Mouse (Mus musculus): Measurements from ENCODE around the gene Aym1. TPM values are rescaled to one million over a fixed set of nuclear protein-coding genes. Genes with fewer than 3 reads are reported as not detected.
"Not testable (repeated sequence)": the region's sequence is repeated elsewhere in the genome, so short reads cannot be mapped to it uniquely, and the experiment has no call there.

The Aym1 gene
- polyA plus RNA-seq, 1 experiment from 2014 or later = not detected

GRCm38 (mm10) chr5:113332899-113333298 is 24.2 kb upstream of the Aym1 start:
- peaks cover 12% of the 10 kb centered on the region for H3K4me1 ChIP-seq (replicated peaks; ENCODE audit: control insufficient read depth, insufficient read depth, low read length)
- no peak overlapping the region for H3K27ac ChIP-seq (ENCODE audit: low read length)
- H3K27me3 ChIP-seq (replicated peaks; ENCODE audit: control insufficient read depth, insufficient read depth, low read length) = peaks cover 36% of the 10 kb centered on the region
- peaks cover 5% of the 10 kb centered on the region; the same call in 1 of the 2 replicates for H3K9me3 ChIP-seq (ENCODE audit: control insufficient read depth, low read length)
- H3K9ac ChIP-seq (replicated peaks; ENCODE audit: low read depth, low read length) = no peak overlapping the region
- 72% methylated on average over 4 of the region's 4 CpGs for WGBS
- H3K4me2 ChIP-seq (ENCODE audit: low read length) = no peak overlapping the region
- H3K4me3 ChIP-seq (replicated peaks; ENCODE audit: low read length) = no peak overlapping the region
- ATAC-seq = no peak
- no peaks in the 10 kb centered on the region for H3K36me3 ChIP-seq (ENCODE audit: control insufficient read depth, insufficient read depth)

GRCm38 (mm10) chr5:113334621-113335530 is 22.2 kb upstream of the Aym1 start:
- WGBS = 8% methylated on average over 34 of the region's 34 CpGs
- H3K27me3 ChIP-seq (replicated peaks; ENCODE audit: control insufficient read depth, insufficient read depth, low read length) = peaks cover 42% of the 10 kb centered on the region
- peak overlapping the region; percentile 37; the same call in 1 of the 2 replicates for H3K9ac ChIP-seq (replicated peaks; ENCODE audit: low read depth, low read length)
- no peaks in the 10 kb centered on the region for H3K9me3 ChIP-seq (ENCODE audit: control insufficient read depth, low read length)
- peak overlapping the region; percentile 26 for H3K4me3 ChIP-seq (replicated peaks; ENCODE audit: low read length)
- H3K27ac ChIP-seq (ENCODE audit: low read length) = no peak overlapping the region
- H3K4me1 ChIP-seq (replicated peaks; ENCODE audit: control insufficient read depth, insufficient read depth, low read length) = peaks cover 12% of the 10 kb centered on the region
- no peak for ATAC-seq
- no peaks in the 10 kb centered on the region for H3K36me3 ChIP-seq (ENCODE audit: control insufficient read depth, insufficient read depth)
- H3K4me2 ChIP-seq (ENCODE audit: low read length) = peak overlapping the region; percentile 39

GRCm38 (mm10) chr5:113335732-113336131 is 21.4 kb upstream of the Aym1 start:
- H3K36me3 ChIP-seq (ENCODE audit: control insufficient read depth, insufficient read depth) = no peaks in the 10 kb centered on the region
- H3K27ac ChIP-seq (ENCODE audit: low read length) = no peak overlapping the region
- peaks cover 42% of the 10 kb centered on the region for H3K27me3 ChIP-seq (replicated peaks; ENCODE audit: control insufficient read depth, insufficient read depth, low read length)
- peak overlapping the region; percentile 39 for H3K4me2 ChIP-seq (ENCODE audit: low read length)
- no peak for ATAC-seq
- H3K4me3 ChIP-seq (replicated peaks; ENCODE audit: low read length) = peak overlapping the region; percentile 26
- H3K9me3 ChIP-seq (ENCODE audit: control insufficient read depth, low read length) = no peaks in the 10 kb centered on the region
- peak overlapping the region; percentile 37; the same call in 1 of the 2 replicates for H3K9ac ChIP-seq (replicated peaks; ENCODE audit: low read depth, low read length)
- H3K4me1 ChIP-seq (replicated peaks; ENCODE audit: control insufficient read depth, insufficient read depth, low read length) = peaks cover 12% of the 10 kb centered on the region
- under 1% methylated on average over 17 of the region's 17 CpGs for WGBS

- Histone ChIP-seq H3K9ac (replicated peaks; ENCODE audit: low read depth, low read length) (no peak overlapping the region), H3K9me3 (ENCODE audit: control insufficient read depth, low read length) (no peaks in the 10 kb centered on the region), H3K4me1 (replicated peaks; ENCODE audit: control insufficient read depth, insufficient read depth, low read length) (peaks cover 12% of the 10 kb centered on the region), H3K27me3 (replicated peaks; ENCODE audit: control insufficient read depth, insufficient read depth, low read length) (peaks cover 42% of the 10 kb centered on the region), H3K27ac (ENCODE audit: low read length) (no peak overlapping the region), H3K4me3 (replicated peaks; ENCODE audit: low read length) (no peak overlapping the region), H3K36me3 (ENCODE audit: control insufficient read depth, insufficient read depth) (no peaks in the 10 kb centered on the region), H3K4me2 (ENCODE audit: low read length) (no peak overlapping the region)
- WGBS = 29% methylated on average over 9 of the region's 9 CpGs
- ATAC-seq = no peak
Observed at GRCm38 (mm10) chr5:113336281-113336680, 20.8 kb upstream of the Aym1 start.

GRCm38 (mm10) chr5:113344635-113345386 is 12.3 kb upstream of the Aym1 start:
- Histone ChIP-seq H3K4me1 (replicated peaks; ENCODE audit: control insufficient read depth, insufficient read depth, low read length) (peaks cover 22% of the 10 kb centered on the region), H3K4me3 (replicated peaks; ENCODE audit: low read length) (no peak overlapping the region), H3K27ac (ENCODE audit: low read length) (no peak overlapping the region), H3K4me2 (ENCODE audit: low read length) (peak overlapping the region; percentile 0; the same call in 1 of the 2 replicates), H3K27me3 (replicated peaks; ENCODE audit: control insufficient read depth, insufficient read depth, low read length) (peaks cover 19% of the 10 kb centered on the region), H3K9ac (replicated peaks; ENCODE audit: low read depth, low read length) (no peak overlapping the region), H3K36me3 (ENCODE audit: control insufficient read depth, insufficient read depth) (no peaks in the 10 kb centered on the region), H3K9me3 (ENCODE audit: control insufficient read depth, low read length) (no peaks in the 10 kb centered on the region)
- no peak for ATAC-seq
- WGBS = 31% methylated on average over 15 of the region's 16 CpGs

GRCm38 (mm10) chr5:113345781-113346180 is 11.3 kb upstream of the Aym1 start:
- H3K9me3 ChIP-seq (ENCODE audit: control insufficient read depth, low read length) = no peaks in the 10 kb centered on the region
- H3K36me3 ChIP-seq (ENCODE audit: control insufficient read depth, insufficient read depth) = no peaks in the 10 kb centered on the region
- no peak overlapping the region for H3K27ac ChIP-seq (ENCODE audit: low read length)
- no peak for ATAC-seq
- no peak overlapping the region for H3K4me3 ChIP-seq (replicated peaks; ENCODE audit: low read length)
- H3K4me2 ChIP-seq (ENCODE audit: low read length) = no peak overlapping the region; the same call in 1 of the 2 replicates
- H3K9ac ChIP-seq (replicated peaks; ENCODE audit: low read depth, low read length) = no peak overlapping the region
- whole genome bisulfite sequencing = 2% methylated on average over 11 of the region's 11 CpGs
- H3K4me1 ChIP-seq (replicated peaks; ENCODE audit: control insufficient read depth, insufficient read depth, low read length) = peaks cover 27% of the 10 kb centered on the region
- H3K27me3 ChIP-seq (replicated peaks; ENCODE audit: control insufficient read depth, insufficient read depth, low read length) = peaks cover 19% of the 10 kb centered on the region

- 55% methylated on average over 6 of the region's 6 CpGs for WGBS
- H3K9ac ChIP-seq (replicated peaks; ENCODE audit: low read depth, low read length) = not testable (repeated sequence)
- H3K27me3 ChIP-seq (replicated peaks; ENCODE audit: control insufficient read depth, insufficient read depth, low read length) = peaks cover 19% of the 10 kb centered on the region
Observed at GRCm38 (mm10) chr5:113346651-113347050, 10.4 kb upstream of the Aym1 start.

GRCm38 (mm10) chr5:113347593-113347992 is 9.5 kb upstream of the Aym1 start:
- Histone ChIP-seq H3K36me3 (ENCODE audit: control insufficient read depth, insufficient read depth) (no peaks in the 10 kb centered on the region), H3K9ac (replicated peaks; ENCODE audit: low read depth, low read length) (no peak overlapping the region), H3K27me3 (replicated peaks; ENCODE audit: control insufficient read depth, insufficient read depth, low read length) (peaks cover 19% of the 10 kb centered on the region), H3K27ac (ENCODE audit: low read length) (no peak overlapping the region), H3K4me2 (ENCODE audit: low read length) (no peak overlapping the region; the same call in 1 of the 2 replicates), H3K9me3 (ENCODE audit: control insufficient read depth, low read length) (no peaks in the 10 kb centered on the region), H3K4me3 (replicated peaks; ENCODE audit: low read length) (no peak overlapping the region), H3K4me1 (replicated peaks; ENCODE audit: control insufficient read depth, insufficient read depth, low read length) (peaks cover 33% of the 10 kb centered on the region)
- ATAC-seq = no peak
- 40% methylated on average over 12 of the region's 12 CpGs for WGBS

More at GRCm38 (mm10) chr5:113346651-113347050, 10.4 kb upstream of the Aym1 start:
- not testable (repeated sequence) for H3K4me3 ChIP-seq (replicated peaks; ENCODE audit: low read length); H3K36me3 ChIP-seq (ENCODE audit: control insufficient read depth, insufficient read depth); H3K4me2 ChIP-seq (ENCODE audit: low read length); H3K27ac ChIP-seq (ENCODE audit: low read length); H3K9me3 ChIP-seq (ENCODE audit: control insufficient read depth, low read length); ATAC-seq
- peaks cover 27% of the 10 kb centered on the region for H3K4me1 ChIP-seq (replicated peaks; ENCODE audit: control insufficient read depth, insufficient read depth, low read length)

GRCm38 (mm10) chr5:113348597-113348996 is 8.5 kb upstream of the Aym1 start:
- Histone ChIP-seq H3K4me3 (replicated peaks; ENCODE audit: low read length) (no peak overlapping the region), H3K36me3 (ENCODE audit: control insufficient read depth, insufficient read depth) (no peaks in the 10 kb centered on the region), H3K27me3 (replicated peaks; ENCODE audit: control insufficient read depth, insufficient read depth, low read length) (peaks cover 19% of the 10 kb centered on the region), H3K4me2 (ENCODE audit: low read length) (no peak overlapping the region), H3K27ac (ENCODE audit: low read length) (no peak overlapping the region), H3K9me3 (ENCODE audit: control insufficient read depth, low read length) (no peaks in the 10 kb centered on the region), H3K9ac (replicated peaks; ENCODE audit: low read depth, low read length) (no peak overlapping the region), H3K4me1 (replicated peaks; ENCODE audit: control insufficient read depth, insufficient read depth, low read length) (peaks cover 33% of the 10 kb centered on the region)
- peak; percentile 14; the same call in 1 of the 2 replicates for ATAC-seq
- 16% methylated on average over 13 of the region's 13 CpGs for WGBS

All from forebrain, embryonic 16.5 days (tissue).